Mouse (Mus musculus) midbrain, embryonic 14.5 days (tissue): Measurements from ENCODE around the gene Anapc13. TPM values are rescaled to one million over a fixed set of nuclear protein-coding genes. Genes with fewer than 3 reads are reported as not detected.

Experiments used
- ATAC-seq: fragments of 200-750 bp; cut with Nextera tagmentation; 2 replicates; pipeline ENCODE4 v1.8.0; 2017; ENCODE audit warnings: moderate number of reproducible peaks, moderate library complexity; ENCODE audit not compliant: low FRiP score, low TSS enrichment
- DNase-seq: peaks from one replicate; pipeline ENCODE4 v3.0.0-alpha.2; 2015
- H3K27ac ChIP-seq: fragments of 300-500 bp; sonication (generic); replicated peaks from 2 replicates; pipeline ENCODE4 v1.5.1; 2014; ENCODE audit warnings: mild to moderate bottlenecking, low read depth, low read length, moderate library complexity
- H3K27me3 ChIP-seq: fragments of 300-500 bp; sonication (generic); 2 replicates; pipeline ENCODE4 v1.6.1; 2014; ENCODE audit warnings: low read length, control low read depth, mixed read lengths; ENCODE audit not compliant: control insufficient read depth, insufficient read depth
- H3K36me3 ChIP-seq: fragments of 300-500 bp; sonication (generic); 2 replicates; pipeline ENCODE4 v1.6.1; 2014; ENCODE audit warnings: low read length, control low read depth; ENCODE audit not compliant: control insufficient read depth, insufficient read depth
- H3K4me1 ChIP-seq: fragments of 300-500 bp; sonication (generic); 2 replicates; pipeline ENCODE4 v1.6.1; 2014; ENCODE audit warnings: mild to moderate bottlenecking, antibody characterized with exemption, low read length, control low read depth; ENCODE audit not compliant: control insufficient read depth, insufficient read depth
- H3K4me2 ChIP-seq: fragments of 300-500 bp; sonication (generic); 2 replicates; pipeline ENCODE4 v1.6.1; 2014; ENCODE audit warnings: mild to moderate bottlenecking, low read length, moderate library complexity
- H3K4me3 ChIP-seq: fragments of 300-500 bp; sonication (generic); replicated peaks from 2 replicates; pipeline ENCODE4 v1.5.1; 2014; ENCODE audit warnings: low read depth, low read length
- H3K9ac ChIP-seq: fragments of 300-500 bp; sonication (generic); replicated peaks from 2 replicates; pipeline ENCODE4 v1.6.1; 2014; ENCODE audit warnings: mild to moderate bottlenecking, low read length, moderate library complexity
- H3K9me3 ChIP-seq: fragments of 300-500 bp; sonication (generic); 2 replicates; pipeline ENCODE4 v1.6.1; 2016; ENCODE audit warnings: low read length, control low read depth, mixed read lengths; ENCODE audit not compliant: control insufficient read depth
- WGBS: fragments of 180-500 bp; shearing (Covaris S2); extraction: QIAGEN DNeasy Blood & Tissue Kit; methylation state at CpG from one replicate; pipeline ENCODE4 v1.1.7; 2014; 5-methylcytosine and 5-hydroxymethylcytosine counted together
- polyA plus RNA-seq: library from polyadenylated mRNA; unstranded; fragments of >200 nt; fragmentation: Nextera tagmentation; extraction: Ambion mirVana; gene quantifications from 2 replicates; pipeline ENCODE4 v1.2.1, GENCODE M21; 2014

Gene Anapc13
- polyA plus RNA-seq: 151 and 180 TPM in 2 replicates

DNA sequence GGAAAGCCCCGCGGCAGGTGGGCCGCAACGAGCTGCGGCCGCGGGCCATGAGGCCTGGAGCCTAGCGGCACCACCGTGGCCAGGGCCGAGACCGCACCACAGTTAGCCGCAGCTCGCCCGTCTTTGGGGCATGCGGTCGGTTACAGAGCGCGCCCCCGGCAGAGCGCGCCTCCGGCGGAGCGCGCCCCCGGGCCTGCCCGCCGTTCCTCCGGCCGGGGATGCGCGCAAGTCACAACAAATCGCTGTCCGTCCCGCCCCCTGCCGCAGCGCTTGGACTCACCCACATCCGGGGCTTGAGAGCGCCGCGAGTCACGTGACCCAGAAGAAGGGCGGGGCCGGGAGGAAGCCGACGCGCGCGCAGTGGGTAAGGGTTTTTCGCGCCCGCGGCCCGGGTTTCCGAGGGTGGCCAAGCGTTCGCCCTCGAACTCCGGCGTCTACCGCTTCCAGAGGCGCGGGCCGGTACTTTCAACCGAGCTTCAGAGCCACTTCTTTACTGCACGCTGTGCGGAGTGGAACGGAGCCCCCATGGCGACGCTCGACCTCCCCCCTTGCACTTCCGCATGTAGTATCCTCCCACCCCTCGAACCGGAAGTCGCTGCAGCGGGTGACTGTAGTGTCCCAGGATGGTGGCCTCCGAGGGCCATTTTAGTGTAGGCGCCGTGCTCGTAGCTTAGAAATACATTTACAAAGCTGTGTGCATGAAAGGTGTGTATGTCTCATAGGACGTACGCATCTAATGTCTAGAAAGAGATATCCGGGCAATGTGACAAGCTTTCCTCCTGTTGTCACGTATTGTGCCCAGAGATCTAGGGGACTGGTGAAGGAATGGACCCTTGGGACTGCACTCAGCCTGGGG lies at the start of gene Anapc13, which contains the start of gene Cep63:
Gene Anapc13 (plus strand): TSS at position 314 of the 856 bp plus-strand sequence.
Gene Cep63 (minus strand): TSS at position 552 of the 856 bp plus-strand sequence.
- peak within 1 kb of the TSS; percentile 76 for H3K4me2 ChIP-seq
- H3K4me1 ChIP-seq: peaks cover 6% of the 10 kb centered on the region
- H3K9me3 ChIP-seq: no peaks in the 10 kb centered on the region
- WGBS: under 1% methylated on average over 84 of the region's 84 CpGs
- ATAC-seq: peak; percentile 95
- peak; percentile 99 for DNase-seq
- 0 out of 2 replicates have a peak, but pooled peaks cover 11% of the 10 kb centered on the region for H3K36me3 ChIP-seq
- H3K27ac ChIP-seq: peak within 1 kb of the TSS; percentile 97
- H3K27me3 ChIP-seq: no peaks in the 10 kb centered on the region
- peak within 1 kb of the TSS; percentile 93 for H3K4me3 ChIP-seq
- peak within 1 kb of the TSS; percentile 96 for H3K9ac ChIP-seq

DNA sequence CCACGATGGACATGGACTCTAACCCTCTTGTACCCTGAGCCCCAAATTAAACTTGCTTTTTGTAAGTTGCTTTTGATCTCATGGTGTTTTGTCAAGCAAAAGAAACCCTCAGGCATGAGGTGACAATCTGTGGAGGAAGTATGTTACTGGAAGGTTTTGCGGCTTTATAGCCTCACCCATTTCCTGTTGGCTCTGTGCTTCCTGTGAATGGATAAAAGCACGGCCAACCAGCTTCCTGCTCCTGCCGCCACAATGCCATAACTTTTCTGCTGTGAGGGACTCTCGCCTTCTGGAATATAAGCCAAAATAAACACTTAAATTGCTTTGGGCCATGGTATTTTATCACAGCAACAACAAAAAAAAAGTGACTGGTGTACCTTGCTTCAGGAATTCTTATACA lies 48.6 kb upstream of the Anapc13 start:
- ATAC-seq: no peak
- no peaks in the 10 kb centered on the region for H3K9me3 ChIP-seq
- no peaks in the 10 kb centered on the region for H3K4me1 ChIP-seq
- H3K36me3 ChIP-seq: no peaks in the 10 kb centered on the region
- H3K9ac ChIP-seq: no peak overlapping the region
- H3K27ac ChIP-seq: no peak overlapping the region
- no peak overlapping the region for H3K4me3 ChIP-seq
- DNase-seq: no peak
- WGBS: 90% methylated on average over 5 of the region's 5 CpGs
- H3K4me2 ChIP-seq: no peak overlapping the region
- H3K27me3 ChIP-seq: no peaks in the 10 kb centered on the region

DNA sequence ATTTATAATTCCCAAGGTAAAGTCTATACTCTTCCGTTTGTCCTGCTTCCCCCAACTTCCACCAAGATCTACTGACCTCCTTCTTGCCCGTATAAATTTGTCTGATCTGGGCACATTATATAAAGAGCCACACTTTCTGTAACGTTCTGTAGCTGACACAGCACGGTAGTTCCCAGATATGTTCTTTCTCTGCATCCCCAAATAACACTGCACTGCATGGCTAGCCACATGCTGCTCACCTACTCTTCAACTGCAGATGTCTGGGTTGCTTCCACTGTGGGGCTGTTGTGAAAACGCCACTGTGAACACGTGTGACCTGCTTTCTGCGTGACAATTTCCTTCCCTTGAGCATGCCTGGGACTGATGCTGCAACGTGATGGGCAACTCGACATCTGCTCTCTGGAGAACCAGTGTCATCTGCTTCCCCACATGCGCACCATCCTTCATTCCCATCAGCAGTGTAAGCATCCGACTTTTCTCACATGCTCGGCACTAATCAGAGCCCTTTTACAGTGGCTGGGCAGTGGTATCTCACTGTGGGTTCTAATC lies 44.1 kb upstream of the Anapc13 start:
- H3K36me3 ChIP-seq: peaks cover 24% of the 10 kb centered on the region
- no peak overlapping the region for H3K9ac ChIP-seq
- no peaks in the 10 kb centered on the region for H3K4me1 ChIP-seq
- 80% methylated on average over 12 of the region's 12 CpGs for WGBS
- no peak overlapping the region for H3K4me3 ChIP-seq
- no peaks in the 10 kb centered on the region for H3K27me3 ChIP-seq
- H3K9me3 ChIP-seq: no peaks in the 10 kb centered on the region
- no peak overlapping the region for H3K4me2 ChIP-seq
- no peak for DNase-seq
- no peak overlapping the region for H3K27ac ChIP-seq
- ATAC-seq: no peak

DNA sequence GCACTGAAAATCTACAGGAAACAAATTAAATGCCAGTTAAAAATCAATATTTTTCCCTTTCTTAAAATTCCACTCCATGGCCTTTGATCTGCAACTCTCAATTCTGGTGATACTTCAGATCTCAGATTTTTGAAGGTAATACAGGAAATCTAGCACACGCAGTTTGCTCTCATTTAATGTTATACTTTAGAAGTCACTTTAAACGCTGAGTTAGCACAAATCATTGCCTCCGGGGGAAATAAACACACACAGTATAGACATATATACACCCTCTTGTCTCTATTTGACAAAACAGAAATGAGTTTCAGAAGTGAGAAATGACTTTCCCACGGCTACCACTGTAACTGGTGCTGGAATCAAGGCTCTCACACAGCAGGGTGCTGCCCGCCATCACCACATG lies 38.7 kb upstream of the Anapc13 start:
- peaks cover 36% of the 10 kb centered on the region for H3K36me3 ChIP-seq
- 80% methylated on average over 5 of the region's 5 CpGs for WGBS
- no peaks in the 10 kb centered on the region for H3K9me3 ChIP-seq
- ATAC-seq (no peak), DNase-seq (no peak)
- H3K27ac ChIP-seq: no peak overlapping the region
- no peak overlapping the region for H3K9ac ChIP-seq
- no peak overlapping the region for H3K4me3 ChIP-seq
- no peaks in the 10 kb centered on the region for H3K4me1 ChIP-seq
- H3K27me3 ChIP-seq: no peaks in the 10 kb centered on the region
- no peak overlapping the region for H3K4me2 ChIP-seq

DNA sequence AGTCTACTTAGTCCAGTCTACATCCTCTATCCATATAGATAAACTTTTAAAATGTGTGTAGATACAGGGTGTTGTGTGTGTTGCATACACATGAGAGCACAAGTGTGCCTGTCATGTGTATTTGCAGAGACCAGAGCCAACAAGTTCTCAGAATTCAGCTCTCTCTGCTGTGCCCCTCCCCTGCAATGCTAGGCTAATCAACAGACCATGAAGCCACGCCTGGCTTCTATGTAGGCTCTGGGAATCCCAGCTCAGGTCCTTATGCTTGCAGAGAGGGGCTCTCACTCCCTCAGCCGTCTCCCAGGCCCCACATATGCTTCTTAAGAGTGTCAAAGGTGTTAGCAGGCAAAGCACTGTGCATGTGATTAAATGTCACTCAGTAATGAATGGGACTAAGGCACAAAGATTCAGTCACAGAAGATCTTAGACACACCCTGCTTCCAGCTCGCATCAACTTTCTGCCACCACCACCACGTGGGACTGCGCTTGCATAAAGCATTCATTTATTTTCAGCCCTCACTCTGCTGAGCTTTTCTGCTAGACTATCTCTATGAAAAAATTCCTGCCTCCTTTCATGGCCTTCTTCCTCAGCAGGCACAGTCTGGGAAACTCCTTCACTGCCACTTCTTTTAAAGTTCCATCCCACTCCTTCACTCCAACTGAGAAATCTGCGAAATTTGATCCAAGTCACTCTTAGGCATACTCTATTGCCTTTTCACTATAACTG lies 31.3 kb upstream of the Anapc13 start:
- H3K36me3 ChIP-seq: peaks cover 44% of the 10 kb centered on the region

DNA sequence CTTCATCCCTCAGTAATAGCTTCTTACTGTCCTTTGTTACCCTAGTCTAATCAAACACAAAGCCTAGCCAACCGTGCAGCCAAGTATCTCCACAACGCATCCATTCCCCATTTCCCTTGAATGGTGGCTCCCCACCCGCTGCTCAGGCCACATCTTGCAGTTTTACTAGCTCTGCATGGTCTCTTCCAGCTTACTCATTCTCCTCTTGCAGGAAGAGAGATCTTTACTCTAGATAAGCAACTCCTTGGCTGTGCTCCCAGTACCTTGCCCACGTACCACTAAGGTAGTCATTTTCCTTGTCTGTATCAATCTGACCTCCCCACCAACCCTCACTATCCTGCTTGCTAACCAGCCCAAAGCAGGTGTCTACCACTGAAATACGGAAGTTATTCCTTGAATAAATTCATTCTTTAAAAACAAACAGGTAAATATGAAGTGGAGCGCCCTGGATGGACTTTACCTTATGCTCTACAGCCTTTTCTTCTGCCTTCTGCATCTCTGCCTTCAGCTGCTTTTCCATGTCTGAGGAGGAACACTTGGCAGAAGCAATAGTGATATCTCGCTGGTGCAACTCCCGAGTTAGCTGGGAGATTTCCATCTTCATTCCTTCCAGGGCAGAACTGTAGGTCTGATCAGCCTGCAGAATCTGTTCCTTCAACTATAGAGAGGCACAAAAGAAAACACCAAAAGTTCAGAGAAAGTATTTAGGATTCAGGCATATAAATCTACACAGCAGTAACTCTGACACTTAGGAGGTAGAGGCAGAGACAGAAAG lies 30.2 kb upstream of the Anapc13 start:
- H3K27me3 ChIP-seq: no peaks in the 10 kb centered on the region
- WGBS: 64% methylated on average over 8 of the region's 8 CpGs
- ATAC-seq (no peak), DNase-seq (no peak)
- H3K27ac ChIP-seq: no peak overlapping the region
- H3K4me2 ChIP-seq: no peak overlapping the region
- peaks cover 47% of the 10 kb centered on the region for H3K36me3 ChIP-seq
- H3K4me1 ChIP-seq: no peaks in the 10 kb centered on the region
- no peak overlapping the region for H3K9ac ChIP-seq
- no peaks in the 10 kb centered on the region for H3K9me3 ChIP-seq
- H3K4me3 ChIP-seq: no peak overlapping the region

More for the DNA sequence above, 31.3 kb upstream of the Anapc13 start:
- DNase-seq (no peak), ATAC-seq (no peak)
- Histone ChIP-seq H3K27me3 (no peaks in the 10 kb centered on the region), H3K9ac (no peak overlapping the region), H3K4me1 (no peaks in the 10 kb centered on the region), H3K4me3 (no peak overlapping the region), H3K9me3 (no peaks in the 10 kb centered on the region), H3K4me2 (no peak overlapping the region), H3K27ac (no peak overlapping the region)
- 28% methylated on average over 6 of the region's 6 CpGs for WGBS

DNA sequence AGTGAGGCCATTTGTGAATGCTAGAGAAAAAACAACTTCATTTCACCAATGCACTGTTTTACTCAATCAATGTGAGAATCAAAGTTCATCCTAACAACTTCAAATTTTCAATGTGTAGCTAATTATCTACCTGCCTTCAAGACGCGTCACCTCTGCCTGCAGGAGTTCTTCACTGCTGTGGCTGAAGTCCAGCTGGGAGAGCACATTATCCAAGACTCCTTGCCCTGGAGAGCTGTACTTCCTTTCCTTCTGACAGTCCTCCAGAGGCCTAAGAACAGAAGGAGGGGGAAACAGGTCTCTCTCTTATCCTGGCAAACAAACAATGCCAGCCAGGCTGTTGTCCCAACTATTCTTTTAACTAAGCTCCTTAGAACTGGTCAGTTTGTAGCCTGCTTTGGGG lies 24.9 kb upstream of the Anapc13 start:
- H3K27me3 ChIP-seq: no peaks in the 10 kb centered on the region
- H3K9me3 ChIP-seq: no peaks in the 10 kb centered on the region
- H3K36me3 ChIP-seq: peaks cover 24% of the 10 kb centered on the region
- ATAC-seq: no peak
- H3K4me3 ChIP-seq: no peak overlapping the region
- DNase-seq: no peak
- 89% methylated on average over 2 of the region's 2 CpGs for WGBS
- H3K4me1 ChIP-seq: no peaks in the 10 kb centered on the region
- no peak overlapping the region for H3K4me2 ChIP-seq
- no peak overlapping the region for H3K27ac ChIP-seq
- H3K9ac ChIP-seq: no peak overlapping the region

DNA sequence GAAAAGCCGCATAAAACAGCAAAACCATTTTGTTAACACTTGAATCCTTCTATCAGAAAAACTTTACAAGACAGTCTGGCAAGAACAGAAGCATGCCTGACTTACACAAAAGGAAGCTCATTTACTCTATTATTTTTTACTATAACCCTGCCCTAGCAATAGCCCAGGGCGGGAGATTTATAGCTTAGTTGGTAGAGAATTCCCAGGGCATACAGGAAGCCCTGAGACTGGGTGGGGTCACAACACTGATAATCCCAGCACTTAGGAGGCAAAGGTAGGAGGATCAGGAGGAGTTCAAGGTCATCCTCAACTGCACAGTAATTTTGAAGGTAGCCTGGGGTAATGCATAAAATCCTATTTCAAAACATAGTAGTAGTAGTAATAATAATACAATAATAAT lies 24.4 kb upstream of the Anapc13 start:
- WGBS: 92% methylated on average over 2 of the region's 2 CpGs
- H3K4me3 ChIP-seq: no peak overlapping the region
- ATAC-seq: no peak

More for the DNA sequence above, 24.4 kb upstream of the Anapc13 start:
- Histone ChIP-seq H3K4me1 (no peaks in the 10 kb centered on the region), H3K9ac (no peak overlapping the region), H3K27ac (no peak overlapping the region), H3K9me3 (no peaks in the 10 kb centered on the region), H3K27me3 (no peaks in the 10 kb centered on the region), H3K4me2 (no peak overlapping the region), H3K36me3 (peaks cover 20% of the 10 kb centered on the region)
- DNase-seq: no peak
